Mouse (Mus musculus): ENCODE results near the gene Abcc4. TPM values are rescaled to one million over a fixed set of nuclear protein-coding genes. Genes with fewer than 3 reads are reported as not detected.

Gene Abcc4
- total and polyA plus RNA-seq, 3 experiments, result 10.4 to 28.7 (median 26.5) TPM

- Histone ChIP-seq H3K27me3 (replicated peaks) (no peaks in the 10 kb centered on the region), H3K4me1 (ENCODE audit: control insufficient read depth in 1 of 2, insufficient read depth in 2 of 2) (no peaks in the 10 kb centered on the region), H3K4me2 (ENCODE audit: insufficient read depth, low read depth, poor library complexity, severe bottlenecking) (no peak overlapping the region), H3K36me3 (replicated peaks in 1 of 2; ENCODE audit: control insufficient read depth in 1 of 2, insufficient read depth in 1 of 2, low read length in 1 of 2) (peaks cover 28 to 70% of the 10 kb centered on the region in 2 experiments), H3K79me2 (replicated peaks; ENCODE audit: control insufficient read depth, extremely low read depth, insufficient read depth, poor library complexity, severe bottlenecking) (no peaks in the 10 kb centered on the region), H3K27ac (ENCODE audit: insufficient read depth, low read depth) (no peak overlapping the region), H3K4me3 (replicated peaks in 1 of 3; ENCODE audit: low read depth in 2 of 3, low read length in 2 of 3, poor library complexity in 1 of 3) (no peak overlapping the region), H3K9ac (ENCODE audit: insufficient read depth, low read depth) (no peak overlapping the region), H3K9me3 (replicated peaks; ENCODE audit: low read length) (no peaks in the 10 kb centered on the region)
- dilution Hi-C loops (cut with MboI; ENCODE audit: extremely low pct_ligation_motif_present, extremely low pct_unique_long_range_greater_than_20kb, low sequenced_read_pairs), result no loop called here
- TF ChIP-seq EP300 (IDR thresholded peaks at IDR 0.05; ENCODE audit: low read length), result no peak
- no peak for TF ChIP-seq TCF12 (IDR thresholded peaks at IDR 0.05; ENCODE audit: low read depth, low read length)
- TF ChIP-seq ZNF384 (IDR thresholded peaks at IDR 0.05; ENCODE audit: low read depth, low read length), result no peak
- no peak for TF ChIP-seq RAD21 (IDR thresholded peaks at IDR 0.05; ENCODE audit: low read depth, low read length)
- TF ChIP-seq IRF4 (IDR thresholded peaks at IDR 0.05; ENCODE audit: low read depth, low read length), result no peak
- no peak for TF ChIP-seq CHD2 (IDR thresholded peaks at IDR 0.05; ENCODE audit: low read length)
- no peak for TF ChIP-seq MYC (IDR thresholded peaks at IDR 0.05; ENCODE audit: low read depth, low read length)
- no peak for TF ChIP-seq JUND (conservative IDR thresholded peaks at IDR 0.05; ENCODE audit: low read depth, low read length)
- no peak for TF ChIP-seq ELF1 (IDR thresholded peaks at IDR 0.05; ENCODE audit: low read depth, low read length)
- TF ChIP-seq HCFC1 (IDR thresholded peaks at IDR 0.05; ENCODE audit: low read depth, low read length), result no peak
- no peak for TF ChIP-seq SMC3 (IDR thresholded peaks at IDR 0.05; ENCODE audit: low read depth, low read length)
- TF ChIP-seq BHLHE40 (IDR thresholded peaks at IDR 0.05; ENCODE audit: low read depth, low read length), result no peak
- no peak for TF ChIP-seq USF2 (conservative IDR thresholded peaks at IDR 0.05; ENCODE audit: low read depth, low read length)
- no peak for TF ChIP-seq MAX (IDR thresholded peaks at IDR 0.05; ENCODE audit: low read length)
- TF ChIP-seq MAZ (IDR thresholded peaks at IDR 0.05; ENCODE audit: low read depth, low read length), result no peak
- no peak for TF ChIP-seq GABPA (IDR thresholded peaks at IDR 0.05; ENCODE audit: insufficient replicate concordance, low read depth, low read length)
- no peak for TF ChIP-seq ZKSCAN1 (IDR thresholded peaks at IDR 0.05; ENCODE audit: borderline replicate concordance, low read depth, low read length)
- TF ChIP-seq ZMIZ1 (IDR thresholded peaks at IDR 0.05; ENCODE audit: low read depth, low read length), result no peak
- DNase-seq (ENCODE audit: extremely low read depth), result no peak
- in situ Hi-C loops (cut with MboI; ENCODE audit: low pct_ligation_motif_present, low pct_unique_long_range_greater_than_20kb, low sequenced_read_pairs), result no loop called here
Measured at GRCm38 (mm10) chr14:118507829-118508228, 198.2 kb downstream of the Abcc4 start.

- no peak overlapping the region for H3K4me3 ChIP-seq (replicated peaks in 1 of 3; ENCODE audit: low read depth in 2 of 3, low read length in 2 of 3, poor library complexity in 1 of 3)
- in situ Hi-C loops (cut with MboI; ENCODE audit: low pct_ligation_motif_present, low pct_unique_long_range_greater_than_20kb, low sequenced_read_pairs) (no loop called here), dilution Hi-C loops (cut with MboI; ENCODE audit: extremely low pct_ligation_motif_present, extremely low pct_unique_long_range_greater_than_20kb, low sequenced_read_pairs) (no loop called here)
- no peaks in the 10 kb centered on the region for H3K27me3 ChIP-seq (replicated peaks)
- no peaks in the 10 kb centered on the region for H3K79me2 ChIP-seq (replicated peaks; ENCODE audit: control insufficient read depth, extremely low read depth, insufficient read depth, poor library complexity, severe bottlenecking)
- H3K9ac ChIP-seq (ENCODE audit: insufficient read depth, low read depth), result no peak overlapping the region
- TF ChIP-seq CHD2 (IDR thresholded peaks at IDR 0.05; ENCODE audit: low read length), result no peak
- no peak for TF ChIP-seq TBP (conservative IDR thresholded peaks at IDR 0.05; ENCODE audit: low read depth, low read length)
- no peak for TF ChIP-seq HCFC1 (IDR thresholded peaks at IDR 0.05; ENCODE audit: low read depth, low read length)
- no peak for TF ChIP-seq IRF4 (IDR thresholded peaks at IDR 0.05; ENCODE audit: low read depth, low read length)
- H3K27ac ChIP-seq (ENCODE audit: insufficient read depth, low read depth), result no peak overlapping the region
- no peaks in the 10 kb centered on the region for H3K4me1 ChIP-seq (ENCODE audit: control insufficient read depth in 1 of 2, insufficient read depth in 2 of 2)
- DNase-seq (ENCODE audit: extremely low read depth), result no peak
- no peaks in the 10 kb centered on the region for H3K9me3 ChIP-seq (replicated peaks; ENCODE audit: low read length)
- peaks cover 30 to 69% of the 10 kb centered on the region in 2 experiments for H3K36me3 ChIP-seq (replicated peaks in 1 of 2; ENCODE audit: control insufficient read depth in 1 of 2, insufficient read depth in 1 of 2, low read length in 1 of 2)
- no peak overlapping the region for H3K4me2 ChIP-seq (ENCODE audit: insufficient read depth, low read depth, poor library complexity, severe bottlenecking)
Measured at GRCm38 (mm10) chr14:118506591-118507146, 199.3 kb downstream of the Abcc4 start.
